Mouse (Mus musculus): Measurements from ENCODE around the gene Ikzf3. TPM values are rescaled to one million over a fixed set of nuclear protein-coding genes. Genes with fewer than 3 reads are reported as not detected.

Ikzf3 gene
- 58.0 TPM for polyA plus RNA-seq (2017; shearing (Covaris generic))

DNA sequence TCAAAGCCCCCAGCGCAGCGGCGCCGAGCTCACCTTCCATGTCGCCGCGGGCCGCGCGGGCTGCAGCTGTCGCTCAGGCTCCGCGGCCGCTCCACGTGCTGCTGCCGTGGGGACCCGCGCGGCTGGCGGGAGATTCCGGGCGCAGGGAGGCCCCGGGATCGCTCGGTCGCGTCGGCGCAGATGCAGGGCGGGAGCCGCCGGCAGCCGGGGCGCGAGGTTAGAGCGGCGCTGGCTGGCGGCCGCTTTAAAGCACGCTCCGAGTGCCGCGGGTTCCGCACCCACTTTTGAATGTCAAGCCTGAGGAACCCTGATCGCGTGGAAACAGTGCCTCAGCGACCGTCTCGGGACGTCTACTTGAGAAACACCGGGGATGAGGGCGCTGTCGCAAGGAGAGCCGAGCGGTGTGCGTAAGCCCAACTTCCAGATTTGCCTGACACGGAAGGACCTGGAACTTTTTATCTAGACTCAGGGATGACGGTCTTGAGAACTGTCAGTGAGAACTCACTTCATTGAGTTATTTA lies at the start of gene Ikzf3:
Ikzf3 (minus strand) TSS at position 321 of the 521 bp plus-strand sequence.

DNA sequence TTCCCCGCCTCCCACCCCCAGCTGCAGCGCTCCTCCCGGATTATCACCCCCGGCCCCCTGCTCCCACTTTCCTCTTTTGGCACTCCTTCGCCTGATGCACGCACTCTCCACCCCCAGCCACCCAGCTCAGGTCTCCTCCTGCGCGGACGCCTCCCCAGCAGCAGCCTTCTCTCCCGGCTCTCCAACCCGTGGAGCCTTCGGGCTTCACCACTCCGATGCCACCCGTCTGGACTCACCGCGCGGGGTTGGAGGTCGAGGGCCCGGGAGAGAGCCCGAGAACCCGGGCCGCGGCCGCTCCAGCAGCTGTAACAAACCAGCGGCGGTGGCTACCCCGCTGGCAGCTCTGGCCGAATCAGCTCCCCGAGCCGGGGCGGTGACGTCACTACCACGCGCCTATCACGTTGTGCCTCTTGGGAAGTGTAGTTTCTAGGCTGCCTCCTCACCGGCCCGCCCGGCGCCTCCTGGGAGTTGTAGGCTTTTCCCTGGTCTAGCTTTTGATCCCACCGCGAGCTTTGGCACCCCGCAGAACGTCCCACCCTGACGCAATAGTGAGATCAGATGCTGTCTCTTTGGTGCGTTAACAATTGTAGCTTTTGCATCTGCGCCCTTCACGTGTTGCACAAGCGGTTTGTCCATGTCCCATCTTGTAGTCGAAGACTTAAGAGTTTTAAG lies 41.2 kb upstream of the Ikzf3 start, which contains the start of gene Ormdl3:
Ormdl3 (minus strand) TSS at position 477 of the 672 bp plus-strand sequence.

GRCm38 (mm10) chr11:98550975-98551828 lies 5.4 kb upstream of the Ikzf3 start, which contains the start of gene Zpbp2:
Gene Zpbp2, plus strand, starts transcription at chr11:98551097.

DNA sequence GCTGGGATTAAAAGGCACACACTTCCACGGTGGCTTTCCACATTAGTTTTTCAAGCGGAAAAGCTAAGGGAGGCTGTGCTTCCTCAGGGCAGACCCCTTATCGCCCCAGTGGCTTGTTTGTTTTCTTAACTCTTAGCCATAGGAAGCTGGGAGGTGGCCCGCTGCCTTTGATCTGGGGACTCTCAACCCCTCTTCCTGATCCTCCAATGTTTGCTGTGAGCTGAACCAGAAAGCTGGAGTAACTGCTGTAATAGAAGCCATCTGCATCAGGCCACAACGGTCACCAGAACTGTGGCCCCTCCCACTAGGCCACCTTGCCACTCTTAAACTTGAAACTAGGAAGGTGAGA lies 99.6 kb downstream of the Ikzf3 start, which contains the start of gene Grb7:
Grb7 (plus strand) TSS at position 182 of the 349 bp plus-strand sequence.

DNA sequence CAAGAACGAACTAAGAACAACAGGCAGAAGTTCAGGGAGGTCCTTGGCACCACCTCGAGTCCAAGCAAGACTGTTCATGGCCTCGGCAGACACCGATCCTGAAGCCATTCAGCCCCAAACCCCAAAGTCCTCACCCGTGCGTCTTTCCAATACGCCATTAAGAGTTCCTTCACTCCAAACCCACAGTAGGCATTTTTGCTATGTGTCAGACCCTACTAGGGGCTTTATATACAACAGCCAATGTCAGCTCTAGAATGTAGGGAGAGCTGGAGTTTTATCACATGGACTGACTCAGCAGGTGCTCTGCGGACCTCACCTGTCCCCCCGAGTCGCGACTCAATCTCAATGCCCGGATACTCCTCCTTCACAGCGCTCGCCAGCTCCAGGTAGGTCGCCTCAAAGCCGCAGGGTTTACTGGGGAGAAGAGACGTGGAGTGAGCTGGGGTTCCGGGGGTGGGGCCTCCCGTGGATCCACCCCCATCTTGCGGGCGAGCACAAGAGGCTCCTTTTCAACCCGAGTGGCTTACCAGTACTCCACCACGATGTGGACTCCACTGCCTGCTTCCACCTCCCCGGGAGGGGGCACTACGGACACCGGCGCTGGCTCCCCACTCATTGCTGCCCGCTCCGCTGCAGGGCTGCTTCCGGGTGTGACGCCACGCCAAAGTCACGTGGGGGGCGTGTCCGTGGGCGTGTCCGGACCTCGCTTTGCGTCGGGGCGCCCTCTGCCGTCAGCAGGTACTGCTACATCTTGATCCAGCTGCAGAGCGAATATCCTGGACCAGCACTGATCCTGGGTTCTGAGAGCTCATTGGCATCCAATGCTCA lies 107.3 kb downstream of the Ikzf3 start, which contains the start of gene Mien1:
Mien1 (minus strand) TSS at position 661 of the 828 bp plus-strand sequence.

Other genes starting within 250 kb of the Ikzf3 start
- not detected for gene Neurod2, start 216.4 kb downstream of the Ikzf3 start, polyA plus RNA-seq (2017; shearing (Covaris generic))
- not detected for gene Ppp1r1b, start 197.6 kb downstream of the Ikzf3 start, polyA plus RNA-seq (2017; shearing (Covaris generic))
- 78.8 TPM for gene Stard3, start 187.7 kb downstream of the Ikzf3 start, polyA plus RNA-seq (2017; shearing (Covaris generic))
- gene Tcap, start 162.2 kb downstream of the Ikzf3 start, polyA plus RNA-seq (2017; shearing (Covaris generic)) = not detected
- not detected for gene Pnmt, start 159.6 kb downstream of the Ikzf3 start, polyA plus RNA-seq (2017; shearing (Covaris generic))
- gene Pgap3, start 145.5 kb downstream of the Ikzf3 start, polyA plus RNA-seq (2017; shearing (Covaris generic)) = 15.1 TPM
- 0.32 TPM for gene Erbb2, start 133.6 kb downstream of the Ikzf3 start, polyA plus RNA-seq (2017; shearing (Covaris generic))
- gene Mien1, start 107.0 kb downstream of the Ikzf3 start, polyA plus RNA-seq (2017; shearing (Covaris generic)) = 204 TPM
- gene Grb7, start 99.6 kb downstream of the Ikzf3 start, polyA plus RNA-seq (2017; shearing (Covaris generic)) = 6.2 TPM
- 5.6 TPM for gene Zpbp2, start 5.1 kb upstream of the Ikzf3 start, polyA plus RNA-seq (2017; shearing (Covaris generic))
- gene Ormdl3, start 41.3 kb upstream of the Ikzf3 start, polyA plus RNA-seq (2017; shearing (Covaris generic)) = 90.2 TPM
- gene Lrrc3c, start 52.3 kb upstream of the Ikzf3 start, polyA plus RNA-seq (2017; shearing (Covaris generic)) = not detected
- 4.6 TPM for gene Gm12355, start 79.6 kb upstream of the Ikzf3 start, polyA plus RNA-seq (2017; shearing (Covaris generic))
- gene Gsdma3, start 80.3 kb upstream of the Ikzf3 start, polyA plus RNA-seq (2017; shearing (Covaris generic)) = not detected
- not detected for gene Gsdma2, start 100.7 kb upstream of the Ikzf3 start, polyA plus RNA-seq (2017; shearing (Covaris generic))
- gene Gsdma, start 118.3 kb upstream of the Ikzf3 start, polyA plus RNA-seq (2017; shearing (Covaris generic)) = not detected
- 60.8 TPM for gene Psmd3, start 136.5 kb upstream of the Ikzf3 start, polyA plus RNA-seq (2017; shearing (Covaris generic))
- not detected for gene Csf3, start 155.2 kb upstream of the Ikzf3 start, polyA plus RNA-seq (2017; shearing (Covaris generic))
- 64.9 TPM for gene Med24, start 183.4 kb upstream of the Ikzf3 start, polyA plus RNA-seq (2017; shearing (Covaris generic))
- gene Thra, start 194.6 kb upstream of the Ikzf3 start, polyA plus RNA-seq (2017; shearing (Covaris generic)) = 6.6 TPM
- 11.5 TPM for gene Nr1d1, start 229.3 kb upstream of the Ikzf3 start, polyA plus RNA-seq (2017; shearing (Covaris generic))
- gene Msl1, start 249.5 kb upstream of the Ikzf3 start, polyA plus RNA-seq (2017; shearing (Covaris generic)) = 10.9 TPM

All from CD4-positive, CD25-positive, alpha-beta regulatory T cell, adult 9 weeks (primary cell).